Mouse (Mus musculus): Measurements from ENCODE around the gene Plekha7. TPM values are rescaled to one million over a fixed set of nuclear protein-coding genes. Genes with fewer than 3 reads are reported as not detected.

Gene Plekha7
- total and polyA plus RNA-seq, 2 experiments from 2014 or later = 19.4 to 40.4 TPM

GRCm38 (mm10) chr7:116205451-116205850 is 102.7 kb downstream of the Plekha7 start:
- no peak overlapping the region for H3K9ac ChIP-seq (replicated peaks; ENCODE audit: low read depth, low read length)
- no peak overlapping the region for H3K4me3 ChIP-seq (ENCODE audit: low read depth, low read length)
- 31% methylated on average over 2 of the region's 2 CpGs for WGBS
- no peak for DNase-seq (ENCODE audit: low spot score)
- no peak overlapping the region for H3K4me2 ChIP-seq (ENCODE audit: low read depth, low read length)
- TF ChIP-seq CTCF (IDR thresholded peaks at IDR 0.05; ENCODE audit: low read depth) (no peak), EP300 (IDR thresholded peaks at IDR 0.05; ENCODE audit: low read depth) (no peak)
- no peaks in the 10 kb centered on the region for H3K36me3 ChIP-seq (replicated peaks; ENCODE audit: control insufficient read depth, insufficient read depth, low read length)
- no peak overlapping the region for H3K27ac ChIP-seq (ENCODE audit: low read depth)
- no peaks in the 10 kb centered on the region for H3K9me3 ChIP-seq (replicated peaks; ENCODE audit: control insufficient read depth, low read length)
- no peak for ATAC-seq (ENCODE audit: insufficient read depth, low read depth)
- no peaks in the 10 kb centered on the region for H3K27me3 ChIP-seq (ENCODE audit: control insufficient read depth, insufficient read depth, low read length)
- peaks cover 38% of the 10 kb centered on the region for H3K4me1 ChIP-seq (ENCODE audit: control insufficient read depth, insufficient read depth)

DNA sequence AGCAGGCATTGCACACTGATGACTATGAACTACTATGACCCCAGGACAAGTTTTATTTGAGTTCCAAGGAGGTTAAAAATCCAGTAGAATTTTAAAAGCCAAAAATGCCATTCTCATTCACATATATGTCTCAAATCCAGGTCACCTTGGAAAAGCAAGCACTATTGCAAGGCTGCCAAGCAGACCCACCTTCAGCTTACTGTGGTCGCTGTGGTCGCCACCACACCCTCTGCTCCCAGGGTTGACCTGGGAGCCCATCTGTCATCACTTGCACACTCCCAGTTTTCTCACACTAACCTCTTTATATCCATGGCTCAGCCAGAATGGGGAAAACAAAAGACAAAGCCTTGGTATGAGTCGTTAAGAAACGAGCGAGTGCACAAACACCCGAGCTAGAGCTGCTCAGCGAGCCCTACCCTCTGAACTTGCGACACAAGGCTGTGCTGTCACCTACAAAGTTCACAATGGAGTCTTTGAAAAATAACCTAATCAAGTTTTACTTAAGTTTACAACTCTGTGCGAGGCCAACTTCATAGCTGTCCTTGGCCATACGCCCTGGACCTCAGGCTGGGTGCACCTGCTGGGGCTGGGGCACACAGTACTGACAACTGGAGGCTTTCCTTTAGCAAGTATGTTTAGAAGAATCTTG is 106.0 kb downstream of the Plekha7 start:
- no peaks in the 10 kb centered on the region for H3K9me3 ChIP-seq (replicated peaks; ENCODE audit: control insufficient read depth, low read length)
- no peak overlapping the region for H3K4me2 ChIP-seq (ENCODE audit: low read depth, low read length)
- no peak overlapping the region for H3K9ac ChIP-seq (replicated peaks; ENCODE audit: low read depth, low read length)
- DNase-seq (ENCODE audit: low spot score) = no peak
- H3K36me3 ChIP-seq (replicated peaks; ENCODE audit: control insufficient read depth, insufficient read depth, low read length) = no peaks in the 10 kb centered on the region
- WGBS = 58% methylated on average over 10 of the region's 10 CpGs
- 0 out of 2 replicates have a peak overlapping the region, but pooled peaks have one; percentile 7 for H3K27ac ChIP-seq (ENCODE audit: low read depth)
- no peaks in the 10 kb centered on the region for H3K27me3 ChIP-seq (ENCODE audit: control insufficient read depth, insufficient read depth, low read length)
- TF ChIP-seq EP300 (IDR thresholded peaks at IDR 0.05; ENCODE audit: low read depth) (no peak), CTCF (IDR thresholded peaks at IDR 0.05; ENCODE audit: low read depth) (no peak)
- ATAC-seq (ENCODE audit: insufficient read depth, low read depth) = no peak
- H3K4me3 ChIP-seq (ENCODE audit: low read depth, low read length) = no peak overlapping the region
- H3K4me1 ChIP-seq (ENCODE audit: control insufficient read depth, insufficient read depth) = peaks cover 56% of the 10 kb centered on the region

- H3K4me2 ChIP-seq (ENCODE audit: low read depth, low read length) = no peak overlapping the region
- H3K36me3 ChIP-seq (replicated peaks; ENCODE audit: control insufficient read depth, insufficient read depth, low read length) = no peaks in the 10 kb centered on the region
- no peaks in the 10 kb centered on the region for H3K27me3 ChIP-seq (ENCODE audit: control insufficient read depth, insufficient read depth, low read length)
- H3K4me3 ChIP-seq (ENCODE audit: low read depth, low read length) = no peak overlapping the region
- ATAC-seq (ENCODE audit: insufficient read depth, low read depth) (no peak; the same call in 1 of the 2 replicates), DNase-seq (ENCODE audit: low spot score) (no peak)
- TF ChIP-seq EP300 (IDR thresholded peaks at IDR 0.05; ENCODE audit: low read depth) = no peak
- TF ChIP-seq CTCF (IDR thresholded peaks at IDR 0.05; ENCODE audit: low read depth) = no peak
- no peaks in the 10 kb centered on the region for H3K9me3 ChIP-seq (replicated peaks; ENCODE audit: control insufficient read depth, low read length)
- peak overlapping the region; percentile 80 for H3K27ac ChIP-seq (ENCODE audit: low read depth)
- H3K4me1 ChIP-seq (ENCODE audit: control insufficient read depth, insufficient read depth) = peaks cover 65% of the 10 kb centered on the region
- no peak overlapping the region for H3K9ac ChIP-seq (replicated peaks; ENCODE audit: low read depth, low read length)
- WGBS = 8% methylated on average over 1 of the region's 1 CpGs
Observed at GRCm38 (mm10) chr7:116200951-116201351, 107.2 kb downstream of the Plekha7 start.

DNA sequence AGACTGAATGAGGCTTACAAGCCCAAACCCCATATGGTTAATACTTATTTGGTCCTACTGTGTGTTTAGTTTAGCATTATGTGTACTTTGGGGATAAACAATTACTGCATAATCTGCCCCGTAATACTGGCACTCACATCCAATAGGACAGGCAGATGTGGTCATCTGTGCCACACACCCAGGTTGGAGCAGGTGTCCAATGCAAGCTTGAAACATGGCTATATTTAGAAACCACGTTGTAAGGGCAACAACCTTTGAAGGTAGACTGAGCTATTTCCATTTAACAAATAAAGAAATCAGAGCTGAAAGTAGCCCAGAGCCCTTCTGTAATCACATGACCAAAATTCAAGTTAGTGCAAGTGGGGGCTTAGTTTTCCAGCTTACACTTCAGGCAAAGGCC is 107.6 kb downstream of the Plekha7 start:
- Histone ChIP-seq H3K27ac (ENCODE audit: low read depth) (peak overlapping the region; percentile 80), H3K9me3 (replicated peaks; ENCODE audit: control insufficient read depth, low read length) (no peaks in the 10 kb centered on the region), H3K9ac (replicated peaks; ENCODE audit: low read depth, low read length) (no peak overlapping the region), H3K4me2 (ENCODE audit: low read depth, low read length) (no peak overlapping the region), H3K4me3 (ENCODE audit: low read depth, low read length) (no peak overlapping the region), H3K27me3 (ENCODE audit: control insufficient read depth, insufficient read depth, low read length) (no peaks in the 10 kb centered on the region), H3K4me1 (ENCODE audit: control insufficient read depth, insufficient read depth) (peaks cover 63% of the 10 kb centered on the region), H3K36me3 (replicated peaks; ENCODE audit: control insufficient read depth, insufficient read depth, low read length) (no peaks in the 10 kb centered on the region)
- no peak for ATAC-seq (ENCODE audit: insufficient read depth, low read depth)
- TF ChIP-seq EP300 (IDR thresholded peaks at IDR 0.05; ENCODE audit: low read depth) = no peak
- TF ChIP-seq CTCF (IDR thresholded peaks at IDR 0.05; ENCODE audit: low read depth) = no peak
- no peak for DNase-seq (ENCODE audit: low spot score)
- WGBS = 54% methylated on average over 2 of the region's 2 CpGs

GRCm38 (mm10) chr7:116198902-116199301 is 109.3 kb downstream of the Plekha7 start:
- no peak for TF ChIP-seq EP300 (IDR thresholded peaks at IDR 0.05; ENCODE audit: low read depth)
- peak; percentile 33; the same call in 1 of the 2 replicates for TF ChIP-seq CTCF (IDR thresholded peaks at IDR 0.05; ENCODE audit: low read depth)
- H3K27ac ChIP-seq (ENCODE audit: low read depth) = peak overlapping the region; percentile 65
- 11% methylated on average over 2 of the region's 2 CpGs for WGBS
- DNase-seq (ENCODE audit: low spot score) (no peak), ATAC-seq (ENCODE audit: insufficient read depth, low read depth) (peak; percentile 42; the same call in 1 of the 2 replicates)
- H3K9ac ChIP-seq (replicated peaks; ENCODE audit: low read depth, low read length) = no peak overlapping the region
- no peaks in the 10 kb centered on the region for H3K36me3 ChIP-seq (replicated peaks; ENCODE audit: control insufficient read depth, insufficient read depth, low read length)
- H3K4me1 ChIP-seq (ENCODE audit: control insufficient read depth, insufficient read depth) = peaks cover 68% of the 10 kb centered on the region
- no peak overlapping the region for H3K4me3 ChIP-seq (ENCODE audit: low read depth, low read length)
- no peaks in the 10 kb centered on the region for H3K27me3 ChIP-seq (ENCODE audit: control insufficient read depth, insufficient read depth, low read length)
- peak overlapping the region; percentile 8; the same call in 1 of the 2 replicates for H3K4me2 ChIP-seq (ENCODE audit: low read depth, low read length)
- H3K9me3 ChIP-seq (replicated peaks; ENCODE audit: control insufficient read depth, low read length) = no peaks in the 10 kb centered on the region

- Histone ChIP-seq H3K4me3 (ENCODE audit: low read depth, low read length) (peak overlapping the region; percentile 11; the same call in 1 of the 2 replicates), H3K4me1 (ENCODE audit: control insufficient read depth, insufficient read depth) (peaks cover 69% of the 10 kb centered on the region), H3K36me3 (replicated peaks; ENCODE audit: control insufficient read depth, insufficient read depth, low read length) (no peaks in the 10 kb centered on the region), H3K27me3 (ENCODE audit: control insufficient read depth, insufficient read depth, low read length) (no peaks in the 10 kb centered on the region), H3K9me3 (replicated peaks; ENCODE audit: control insufficient read depth, low read length) (no peaks in the 10 kb centered on the region), H3K9ac (replicated peaks; ENCODE audit: low read depth, low read length) (no peak overlapping the region), H3K4me2 (ENCODE audit: low read depth, low read length) (peak overlapping the region; percentile 27), H3K27ac (ENCODE audit: low read depth) (peak overlapping the region; percentile 65)
- DNase-seq (ENCODE audit: low spot score) (peak; percentile 65), ATAC-seq (ENCODE audit: insufficient read depth, low read depth) (peak; percentile 81)
- TF ChIP-seq CTCF (IDR thresholded peaks at IDR 0.05; ENCODE audit: low read depth) (peak; percentile 39), EP300 (IDR thresholded peaks at IDR 0.05; ENCODE audit: low read depth) (no peak)
- WGBS = 3% methylated on average over 7 of the region's 7 CpGs
Observed at GRCm38 (mm10) chr7:116198407-116198806, 109.8 kb downstream of the Plekha7 start.

Data from heart, postnatal 0 days (tissue).